Mouse (Mus musculus) limb, embryonic 13.5 days (tissue): Measurements from ENCODE around the gene Wbp1. TPM values are rescaled to one million over a fixed set of nuclear protein-coding genes. Genes with fewer than 3 reads are reported as not detected.
A peak's percentile ranks its signal among the peaks of the same experiment; 100 is the strongest.

Experiments used
- ATAC-seq: fragments of 200-750 bp; cut with Nextera tagmentation; 2 replicates; pipeline ENCODE4 v1.8.0; 2017; ENCODE audit warnings: low read depth, moderate number of reproducible peaks, moderate TSS enrichment; ENCODE audit not compliant: low FRiP score
- H3K27ac ChIP-seq: fragments of 300-500 bp; sonication (generic); 2 replicates; pipeline ENCODE4 v1.5.1; 2015; ENCODE audit warnings: inconsistent platforms, mild to moderate bottlenecking, moderate library complexity
- H3K27me3 ChIP-seq: fragments of 300-500 bp; sonication (generic); 2 replicates; pipeline ENCODE4 v1.6.1; 2015; ENCODE audit warnings: mild to moderate bottlenecking, inconsistent platforms
- H3K36me3 ChIP-seq: fragments of 300-500 bp; sonication (generic); 2 replicates; pipeline ENCODE4 v1.6.1; 2015; ENCODE audit warnings: inconsistent platforms, mild to moderate bottlenecking, moderate library complexity
- H3K4me1 ChIP-seq: fragments of 300-500 bp; sonication (generic); 2 replicates; pipeline ENCODE4 v1.6.1; 2015; ENCODE audit warnings: inconsistent platforms
- H3K4me2 ChIP-seq: fragments of 300-500 bp; sonication (generic); replicated peaks from 2 replicates; pipeline ENCODE4 v1.6.1; 2015; ENCODE audit warnings: inconsistent platforms, mild to moderate bottlenecking, moderate library complexity
- H3K4me3 ChIP-seq: fragments of 300-500 bp; sonication (generic); 2 replicates; pipeline ENCODE4 v1.5.1; 2015; ENCODE audit warnings: moderate library complexity, mild to moderate bottlenecking, inconsistent platforms
- H3K9ac ChIP-seq: fragments of 300-500 bp; sonication (generic); 2 replicates; pipeline ENCODE4 v1.6.1; 2015; ENCODE audit warnings: mild to moderate bottlenecking, inconsistent platforms
- H3K9me3 ChIP-seq: fragments of 300-500 bp; sonication (generic); 2 replicates; pipeline ENCODE4 v1.6.1; 2016; ENCODE audit warnings: inconsistent platforms
- WGBS: fragments of 180-500 bp; shearing (Covaris S2); methylation state at CpG from one replicate; pipeline ENCODE4 v1.1.7; 2015; 5-methylcytosine and 5-hydroxymethylcytosine counted together
- polyA plus RNA-seq: library from polyadenylated mRNA; unstranded; fragments of >200 nt; fragmentation: Nextera tagmentation; extraction: Ambion mirVana; gene quantifications from 2 replicates; pipeline ENCODE4 v1.2.1, GENCODE M21; 2015

Wbp1 gene
- polyA plus RNA-seq, 1 experiment from 2014 or later = 161 TPM

DNA sequence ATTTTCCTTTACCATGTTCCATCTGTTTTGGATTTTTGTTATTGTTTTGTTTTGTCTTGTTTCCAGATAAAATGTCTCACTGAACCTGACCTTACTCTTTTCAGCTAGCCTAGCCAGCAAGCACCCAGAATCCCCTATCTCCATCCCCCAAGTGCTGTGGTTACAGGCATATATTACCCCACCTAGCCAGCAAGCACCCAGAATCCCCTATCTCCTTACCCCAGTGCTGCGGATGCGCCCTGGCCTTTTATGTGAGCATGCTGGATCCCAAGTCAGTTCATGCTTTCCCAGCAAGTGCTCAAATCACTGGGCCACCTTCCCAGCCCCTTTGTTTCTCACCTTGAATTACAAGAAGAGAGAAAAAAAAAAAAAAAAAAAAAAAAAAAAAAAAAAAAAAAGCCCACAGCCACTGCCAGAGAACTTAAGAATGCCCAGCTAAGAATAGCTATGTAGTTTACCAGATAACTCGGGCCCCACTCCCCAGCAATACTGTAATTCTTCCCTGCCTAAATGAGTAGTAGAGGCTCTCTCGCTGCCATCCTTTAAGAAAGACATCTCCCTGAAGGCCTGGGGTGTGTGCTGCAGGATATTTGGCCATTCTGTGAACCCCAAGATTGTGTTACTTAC lies 9.7 kb downstream of the Wbp1 start:
- H3K4me2 ChIP-seq = no peak overlapping the region
- WGBS = 86% methylated on average over 4 of the region's 4 CpGs
- no peaks in the 10 kb centered on the region for H3K27me3 ChIP-seq
- H3K36me3 ChIP-seq = peaks cover 12% of the 10 kb centered on the region; the same call in 1 of the 2 replicates
- no peak overlapping the region for H3K27ac ChIP-seq
- H3K4me1 ChIP-seq = peaks cover 38% of the 10 kb centered on the region
- no peak for ATAC-seq
- H3K9me3 ChIP-seq = no peaks in the 10 kb centered on the region
- H3K4me3 ChIP-seq = no peak overlapping the region
- no peak overlapping the region for H3K9ac ChIP-seq

DNA sequence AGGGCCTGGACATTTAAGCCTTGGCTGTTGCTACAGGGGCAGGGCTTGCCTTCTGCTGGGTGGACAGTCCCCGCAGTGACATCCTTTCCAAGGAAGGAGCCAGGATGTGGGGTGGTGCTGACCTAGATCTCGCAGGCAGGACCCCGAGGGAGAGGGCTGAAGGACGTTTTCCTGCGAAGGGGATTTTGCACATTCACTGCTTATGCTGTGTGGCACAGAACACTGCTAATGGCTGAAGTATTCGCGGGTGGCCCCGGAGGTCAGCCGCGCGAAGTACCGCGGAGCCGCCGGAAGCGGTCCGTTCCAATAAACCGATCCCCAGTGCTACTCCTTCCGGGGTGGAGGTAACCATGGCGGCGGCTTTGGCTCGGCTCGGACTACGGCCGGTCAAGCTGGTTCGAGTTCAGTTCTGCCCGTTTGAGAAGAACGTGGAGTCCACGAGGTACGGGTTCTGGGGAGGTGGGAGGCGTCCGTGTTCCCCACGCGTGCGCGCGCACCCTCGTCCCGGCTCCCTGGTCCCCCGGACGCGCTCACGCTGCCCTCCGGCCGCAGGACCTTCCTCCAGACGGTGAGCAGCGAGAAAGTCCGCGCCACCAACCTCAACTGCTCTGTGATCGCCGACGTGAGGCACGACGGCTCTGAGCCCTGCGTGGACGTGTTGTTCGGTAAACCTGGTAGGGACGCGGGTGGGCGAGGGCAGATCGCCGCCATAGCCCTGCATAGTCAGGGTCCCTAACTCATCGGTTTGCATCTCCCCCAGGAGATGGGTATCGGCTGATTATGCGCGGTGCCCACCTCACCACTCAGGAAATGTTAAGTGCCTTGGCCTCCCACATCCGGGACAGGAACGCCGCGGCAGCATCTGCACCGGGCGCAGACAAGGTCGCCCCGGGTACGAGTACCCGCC lies 12.3 kb downstream of the Wbp1 start, which contains the start of gene Mrpl53:
Mrpl53 (plus strand) TSS at position 279 of the 907 bp plus-strand sequence.
- Histone ChIP-seq H3K27ac (peak within 1 kb of the TSS; percentile 81), H3K4me2 (peak within 1 kb of the TSS; percentile 86), H3K9me3 (no peaks in the 10 kb centered on the region), H3K9ac (peak within 1 kb of the TSS; percentile 95), H3K36me3 (peaks cover 15% of the 10 kb centered on the region; the same call in 1 of the 2 replicates), H3K4me1 (peaks cover 22% of the 10 kb centered on the region), H3K27me3 (no peaks in the 10 kb centered on the region), H3K4me3 (peak within 1 kb of the TSS; percentile 76)
- WGBS = under 1% methylated on average over 76 of the region's 76 CpGs
- peak; percentile 83 for ATAC-seq

DNA sequence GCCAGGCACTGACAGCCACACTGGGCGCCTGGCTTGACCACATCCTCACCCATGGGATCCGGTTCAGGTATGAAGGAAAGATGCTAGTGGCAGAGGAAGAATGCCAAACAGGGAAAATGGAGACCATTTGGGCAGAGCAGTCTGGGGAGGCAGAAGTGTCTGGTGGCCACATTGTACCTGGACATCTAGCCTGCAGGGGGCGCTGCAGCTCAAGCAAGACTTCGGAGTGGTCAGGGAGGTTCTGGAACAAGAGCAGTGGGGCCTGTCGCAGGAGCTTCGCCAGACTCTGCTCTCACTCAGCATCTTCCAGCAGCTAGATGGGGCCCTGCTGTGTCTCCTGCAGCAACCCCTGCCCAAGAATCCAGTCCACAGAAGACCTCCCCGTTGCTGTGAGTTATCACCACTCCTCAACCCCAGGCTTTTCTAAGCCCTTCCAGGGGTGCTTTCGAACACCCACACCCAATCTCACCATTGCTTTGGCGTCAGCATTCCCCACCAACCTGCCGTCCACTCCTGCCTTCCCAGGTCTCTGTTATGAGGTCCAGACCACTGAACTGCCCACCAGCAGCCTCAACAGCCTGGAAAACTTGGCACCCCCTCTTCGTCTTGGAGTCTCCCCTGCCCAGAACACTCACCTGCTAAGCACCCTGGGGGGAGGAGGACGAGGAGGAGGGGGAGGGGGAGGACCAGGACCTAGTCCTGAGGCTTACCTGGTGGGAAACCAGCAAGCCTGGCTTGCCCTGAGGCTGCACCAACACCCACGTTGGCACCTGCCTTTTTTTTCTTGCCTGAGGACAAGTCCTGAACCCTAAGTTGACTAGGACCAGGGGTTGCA lies 13.6 kb downstream of the Wbp1 start:
- H3K27ac ChIP-seq = no peak overlapping the region; the same call in 1 of the 2 replicates
- ATAC-seq = peak; percentile 30; the same call in 1 of the 2 replicates
- H3K36me3 ChIP-seq = peaks cover 15% of the 10 kb centered on the region; the same call in 1 of the 2 replicates
- H3K4me2 ChIP-seq = peak overlapping the region; percentile 86
- H3K4me3 ChIP-seq = peak overlapping the region; percentile 76
- H3K9ac ChIP-seq = peak overlapping the region; percentile 95
- H3K9me3 ChIP-seq = no peaks in the 10 kb centered on the region
- H3K4me1 ChIP-seq = peaks cover 31% of the 10 kb centered on the region
- 36% methylated on average over 13 of the region's 13 CpGs for WGBS
- no peaks in the 10 kb centered on the region for H3K27me3 ChIP-seq

DNA sequence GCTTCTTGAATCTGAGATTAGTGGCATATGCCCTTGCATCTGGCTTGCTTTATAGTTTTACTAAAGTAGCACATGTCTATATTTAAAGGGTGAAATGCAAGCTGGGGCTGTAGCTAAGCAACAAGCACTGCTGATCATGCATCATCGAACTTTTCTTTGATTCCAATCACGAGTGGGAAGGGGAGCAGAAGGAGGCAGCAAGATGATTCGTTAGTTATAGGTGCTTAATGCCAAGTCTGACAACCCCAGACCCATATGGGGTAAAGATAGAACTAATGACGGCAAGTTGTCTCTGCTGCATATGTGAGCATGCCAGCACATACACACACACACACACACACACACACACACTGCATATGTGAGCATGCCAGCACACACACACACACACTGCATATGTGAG lies 17.2 kb downstream of the Wbp1 start:
- Histone ChIP-seq H3K27me3 (peaks cover 2% of the 10 kb centered on the region; the same call in 1 of the 2 replicates), H3K9me3 (no peaks in the 10 kb centered on the region), H3K4me2 (no peak overlapping the region), H3K27ac (no peak overlapping the region), H3K36me3 (peaks cover 6% of the 10 kb centered on the region; the same call in 1 of the 2 replicates), H3K4me1 (peaks cover 28% of the 10 kb centered on the region), H3K9ac (no peak overlapping the region), H3K4me3 (no peak overlapping the region)
- no peak for ATAC-seq
- 71% methylated on average over 4 of the region's 4 CpGs for WGBS

DNA sequence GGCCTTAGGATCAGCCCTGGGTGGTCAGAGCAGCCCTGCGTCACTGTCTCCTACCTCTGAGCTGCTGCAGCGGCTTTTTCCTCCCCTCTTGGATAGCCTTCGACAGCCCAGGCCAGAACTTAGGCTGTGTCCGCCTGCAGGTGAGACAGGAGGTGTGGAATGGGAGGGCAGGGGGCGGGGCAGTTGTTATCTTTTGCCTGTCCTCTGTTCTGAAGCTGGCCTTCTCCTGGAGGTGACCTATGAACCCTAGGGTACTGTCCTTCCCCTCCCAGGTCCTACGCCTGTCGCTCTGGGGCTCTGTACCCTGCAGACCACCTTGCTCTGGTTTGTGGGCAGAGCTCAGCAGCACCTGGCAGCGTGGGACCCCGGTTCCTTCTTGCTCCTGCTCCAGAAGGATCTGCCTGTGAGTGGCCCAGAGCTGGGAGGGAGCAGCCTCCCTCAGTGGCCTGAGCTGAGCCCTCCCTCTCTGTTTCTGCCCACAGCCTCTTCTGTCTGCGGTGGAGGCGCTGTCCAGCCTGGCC lies 18.2 kb downstream of the Wbp1 start:
- no peak for ATAC-seq
- Histone ChIP-seq H3K36me3 (peaks cover 6% of the 10 kb centered on the region; the same call in 1 of the 2 replicates), H3K4me3 (peak overlapping the region; percentile 77), H3K27me3 (peaks cover 2% of the 10 kb centered on the region; the same call in 1 of the 2 replicates), H3K27ac (no peak overlapping the region), H3K9ac (peak overlapping the region; percentile 86; the same call in 1 of the 2 replicates), H3K4me2 (peak overlapping the region; percentile 99), H3K4me1 (peaks cover 23% of the 10 kb centered on the region), H3K9me3 (no peaks in the 10 kb centered on the region)
- 41% methylated on average over 11 of the region's 11 CpGs for WGBS

DNA sequence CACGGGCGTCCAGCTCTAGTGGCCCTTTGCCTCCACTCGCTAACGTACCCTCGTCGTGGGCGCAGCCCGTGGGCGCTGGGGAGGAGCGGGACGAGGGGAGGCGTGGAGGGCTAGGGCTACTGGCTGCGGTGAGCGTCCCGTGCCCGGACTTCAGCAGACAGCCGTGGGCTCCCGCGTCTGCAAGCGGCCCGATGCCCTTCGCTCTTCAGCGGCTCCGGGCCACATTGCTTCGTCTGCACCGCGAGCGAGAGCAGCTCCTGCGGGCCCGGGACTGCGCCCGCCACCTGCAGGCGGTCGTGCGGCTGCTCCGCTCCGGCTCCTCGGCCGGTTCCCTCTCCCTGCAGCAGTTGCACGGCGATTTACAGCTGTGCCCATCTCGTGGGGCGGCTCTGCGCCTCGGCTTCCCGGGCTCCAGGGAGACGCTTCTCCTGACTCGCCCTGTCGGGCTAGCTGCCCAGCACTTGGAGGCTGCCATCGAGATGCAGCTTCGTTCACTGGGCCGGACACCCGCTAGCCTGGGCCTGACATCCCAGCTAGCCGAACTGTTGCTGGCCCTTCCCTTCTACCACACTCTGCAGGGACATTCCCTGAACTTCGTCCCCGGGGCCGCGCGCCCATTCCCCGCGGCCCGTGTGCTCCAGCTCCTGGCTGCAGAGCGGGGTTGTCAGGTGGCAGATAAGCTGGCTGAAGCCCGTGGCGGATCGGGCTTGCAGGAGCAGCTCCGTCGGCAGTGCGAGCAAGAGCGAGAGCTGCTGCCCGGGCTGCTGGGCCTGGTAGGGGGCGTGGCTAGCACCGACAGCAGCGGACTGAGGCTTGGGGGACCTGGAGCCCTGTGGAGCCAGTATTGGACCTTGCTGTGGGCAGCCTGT lies 19.4 kb downstream of the Wbp1 start:
- WGBS = under 1% methylated on average over 74 of the region's 74 CpGs
- peak; percentile 73 for ATAC-seq
- H3K27ac ChIP-seq = peak overlapping the region; percentile 83
- H3K4me2 ChIP-seq = peak overlapping the region; percentile 99
- peak overlapping the region; percentile 77 for H3K4me3 ChIP-seq
- H3K27me3 ChIP-seq = peaks cover 2% of the 10 kb centered on the region; the same call in 1 of the 2 replicates
- H3K9ac ChIP-seq = peak overlapping the region; percentile 86
- H3K4me1 ChIP-seq = peaks cover 15% of the 10 kb centered on the region
- H3K9me3 ChIP-seq = no peaks in the 10 kb centered on the region
- 0 out of 2 replicates have a peak, but pooled peaks cover 3% of the 10 kb centered on the region for H3K36me3 ChIP-seq

DNA sequence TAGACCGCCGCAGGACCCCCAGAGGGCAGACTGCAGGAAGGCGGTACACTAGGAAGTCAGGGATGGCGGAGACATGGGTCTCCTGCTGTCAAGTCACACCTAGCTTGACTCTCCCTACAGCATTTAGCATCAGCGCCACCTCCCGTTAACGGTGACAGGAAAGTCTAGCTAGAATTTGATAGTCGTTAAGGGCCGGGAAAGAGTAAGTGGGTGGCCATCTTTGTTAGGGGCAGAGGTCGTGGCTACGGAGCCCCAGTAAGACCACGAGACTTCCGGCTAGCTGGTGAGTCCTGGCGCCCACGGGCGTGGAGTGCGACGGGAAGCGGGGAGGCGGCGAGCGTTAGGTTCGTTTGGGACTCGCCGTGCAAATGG lies 20.1 kb downstream of the Wbp1 start, which contains the start of the genes Ccdc142 and Gm42688:
Ccdc142 (plus strand) TSS at position 286 of the 372 bp plus-strand sequence.
Gm42688 (plus strand) TSS at position 302 of the 372 bp plus-strand sequence.
- ATAC-seq = peak; percentile 89
- H3K4me2 ChIP-seq = peak within 1 kb of the TSS; percentile 99
- H3K9me3 ChIP-seq = no peaks in the 10 kb centered on the region
- 0 out of 2 replicates have a peak, but pooled peaks cover 3% of the 10 kb centered on the region for H3K36me3 ChIP-seq
- peaks cover 2% of the 10 kb centered on the region; the same call in 1 of the 2 replicates for H3K27me3 ChIP-seq
- H3K4me1 ChIP-seq = peaks cover 15% of the 10 kb centered on the region
- H3K9ac ChIP-seq = peak within 1 kb of the TSS; percentile 86
- peak within 1 kb of the TSS; percentile 83 for H3K27ac ChIP-seq
- WGBS = under 1% methylated on average over 25 of the region's 25 CpGs
- H3K4me3 ChIP-seq = peak within 1 kb of the TSS; percentile 77

DNA sequence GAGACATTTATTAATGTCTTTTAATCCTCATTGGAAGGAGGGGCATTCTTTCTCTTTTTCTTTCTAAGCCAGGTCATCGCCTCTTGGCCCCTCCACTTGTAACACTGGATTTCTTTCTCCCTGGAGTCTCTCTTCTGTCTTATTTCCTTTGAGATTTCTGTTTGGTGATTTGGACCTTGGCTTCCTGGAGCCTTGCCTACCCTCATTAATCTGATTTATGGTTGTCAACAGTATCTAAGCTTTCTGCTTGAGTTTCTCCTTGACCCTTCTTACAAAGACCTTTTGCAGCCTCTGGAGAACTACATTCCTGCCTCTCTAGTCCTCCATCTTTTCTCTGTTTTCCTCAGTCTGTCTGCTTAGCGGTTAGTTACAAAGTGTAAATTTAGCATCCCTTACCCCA lies 22.9 kb downstream of the Wbp1 start:
- Histone ChIP-seq H3K4me2 (no peak overlapping the region), H3K9ac (no peak overlapping the region), H3K4me1 (peaks cover 13% of the 10 kb centered on the region), H3K4me3 (no peak overlapping the region), H3K27me3 (peaks cover 2% of the 10 kb centered on the region; the same call in 1 of the 2 replicates), H3K27ac (no peak overlapping the region), H3K36me3 (no peaks in the 10 kb centered on the region), H3K9me3 (0 out of 2 replicates have a peak, but pooled peaks cover 3% of the 10 kb centered on the region)
- WGBS = 53% methylated on average over 2 of the region's 2 CpGs
- no peak for ATAC-seq

DNA sequence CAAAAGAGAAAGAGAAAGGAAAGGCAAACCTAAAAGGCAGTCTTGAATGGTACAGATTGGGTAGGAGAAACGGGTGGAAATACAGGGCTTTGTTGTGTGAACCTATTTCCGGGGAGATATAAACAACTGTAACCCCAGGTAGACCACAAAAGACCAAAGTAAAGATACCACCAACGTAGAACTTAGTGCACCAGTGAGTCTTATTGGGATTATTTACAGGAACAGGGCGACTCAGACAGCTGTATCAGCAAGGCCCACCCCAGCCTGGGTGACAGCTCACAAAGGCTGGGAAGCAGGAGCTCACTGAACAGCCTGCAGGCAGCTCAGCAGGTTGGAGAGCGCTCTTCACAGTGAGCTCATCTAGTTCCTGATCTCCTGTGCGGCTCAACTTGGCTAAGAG lies 25.4 kb downstream of the Wbp1 start:
- H3K9me3 ChIP-seq = 0 out of 2 replicates have a peak, but pooled peaks cover 3% of the 10 kb centered on the region
- H3K27me3 ChIP-seq = peaks cover 15% of the 10 kb centered on the region
- H3K9ac ChIP-seq = no peak overlapping the region
- H3K4me3 ChIP-seq = no peak overlapping the region
- WGBS = 53% methylated on average over 6 of the region's 6 CpGs
- no peak for ATAC-seq
- no peak overlapping the region for H3K27ac ChIP-seq
- no peaks in the 10 kb centered on the region; the same call in 1 of the 2 replicates for H3K4me1 ChIP-seq
- H3K4me2 ChIP-seq = no peak overlapping the region
- H3K36me3 ChIP-seq = no peaks in the 10 kb centered on the region

DNA sequence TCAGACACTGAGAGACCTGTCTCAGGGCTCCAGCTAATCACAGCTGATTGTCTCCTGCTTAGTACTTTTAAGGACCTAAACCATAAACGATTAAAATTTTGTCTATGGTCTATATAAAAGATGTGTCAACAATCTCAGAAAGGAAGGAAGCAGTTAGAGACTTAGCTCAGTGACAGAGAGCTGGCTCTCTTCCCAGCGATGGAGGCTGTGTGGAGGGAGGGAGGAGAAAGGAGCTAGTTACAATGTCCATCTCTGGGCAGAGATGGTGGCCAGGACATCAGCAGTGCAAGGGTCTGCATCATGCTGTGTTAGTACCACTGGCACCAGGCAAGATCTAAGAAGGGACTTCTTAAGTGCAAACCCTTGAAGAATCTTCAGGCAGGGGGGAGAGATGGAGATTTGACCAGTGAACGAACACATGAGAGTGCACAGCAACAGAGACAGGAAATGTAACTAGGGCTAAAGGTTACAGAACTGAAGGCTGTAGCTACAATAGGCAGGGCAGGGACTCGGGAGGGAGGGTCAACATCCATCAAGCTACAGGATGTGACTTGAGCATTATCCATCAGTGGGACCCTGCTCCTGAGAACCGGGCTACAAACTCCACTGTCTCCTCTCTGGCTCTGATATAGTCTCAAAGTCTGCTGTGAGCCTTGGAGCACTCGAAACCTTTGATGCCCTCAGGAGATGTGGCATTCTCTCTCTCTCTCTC lies 28.8 kb downstream of the Wbp1 start:
- WGBS = 38% methylated on average over 6 of the region's 6 CpGs

More for the DNA sequence above, 28.8 kb downstream of the Wbp1 start:
- H3K4me2 ChIP-seq = no peak overlapping the region
- H3K27me3 ChIP-seq = peaks cover 46% of the 10 kb centered on the region
- H3K36me3 ChIP-seq = no peaks in the 10 kb centered on the region
- no peak for ATAC-seq
- no peak overlapping the region for H3K4me3 ChIP-seq
- 0 out of 2 replicates have a peak, but pooled peaks cover 3% of the 10 kb centered on the region for H3K9me3 ChIP-seq
- H3K27ac ChIP-seq = no peak overlapping the region
- peaks cover 8% of the 10 kb centered on the region for H3K4me1 ChIP-seq
- H3K9ac ChIP-seq = no peak overlapping the region
